10 mouse cellular contexts compared by ENCODE assay signal in genomic region chr9:115096481-115096880, GRCm38 (mm10).
A peak's percentile ranks its signal among the peaks of the same experiment; 100 is the strongest.
DNase-seq lines count a peak whose midpoint lies in the region; ATAC-seq lines count a peak whose summit lies in the region.
"Had no signal": no experiment of that assay in that cellular context is flagged by ENCODE, and none has a peak within 500 bp of the region (broad histone marks: within the 10 kb centered on the region; RNA-seq: fewer than 3 reads in every experiment).

No protein-coding gene starts in this region.

- H3K9ac ChIP-seq in limb, embryonic 11.5 days (ENCODE audit: low read length) = no peak overlapping the region
- H3K9ac ChIP-seq in embryonic facial prominence, embryonic 15.5 days = no peak overlapping the region
- H3K9ac ChIP-seq in hindbrain, embryonic 14.5 days = no peak overlapping the region
- no peak overlapping the region for H3K9ac ChIP-seq in neural tube, embryonic 13.5 days
- H3K9ac ChIP-seq: embryonic facial prominence, embryonic 13.5 days had no signal

- H3K27ac ChIP-seq in limb, embryonic 11.5 days (replicated peaks; ENCODE audit: low read depth, low read length) = no peak overlapping the region
- H3K27ac ChIP-seq in limb, embryonic 10.5 days = no peak overlapping the region
- no peak overlapping the region for H3K27ac ChIP-seq in embryonic facial prominence, embryonic 15.5 days (replicated peaks)
- H3K27ac ChIP-seq in hindbrain, embryonic 14.5 days = peak overlapping the region; percentile 77
- H3K27ac ChIP-seq in neural tube, embryonic 13.5 days (replicated peaks) = 0 out of 2 replicates have a peak overlapping the region, but pooled peaks have one; percentile 23
- H3K27ac ChIP-seq: embryonic facial prominence, embryonic 13.5 days had no signal

- no peak overlapping the region for H3K4me3 ChIP-seq in limb, embryonic 11.5 days (ENCODE audit: low read depth, low read length)
- no peak overlapping the region for H3K4me3 ChIP-seq in limb, embryonic 10.5 days
- no peak overlapping the region for H3K4me3 ChIP-seq in embryonic facial prominence, embryonic 15.5 days (replicated peaks)
- no peak overlapping the region for H3K4me3 ChIP-seq in hindbrain, embryonic 14.5 days (replicated peaks; ENCODE audit: low read length)
- no peak overlapping the region for H3K4me3 ChIP-seq in neural tube, embryonic 13.5 days
- H3K4me3 ChIP-seq: embryonic facial prominence, embryonic 13.5 days had no signal

- no peaks in the 10 kb centered on the region for H3K4me1 ChIP-seq in limb, embryonic 11.5 days (ENCODE audit: control insufficient read depth, insufficient read depth, low read length)
- peaks cover 6% of the 10 kb centered on the region; the same call in 1 of the 2 replicates for H3K4me1 ChIP-seq in limb, embryonic 10.5 days
- H3K4me1 ChIP-seq in embryonic facial prominence, embryonic 15.5 days = no peaks in the 10 kb centered on the region
- H3K4me1 ChIP-seq in hindbrain, embryonic 14.5 days (replicated peaks; ENCODE audit: control insufficient read depth, insufficient read depth, low read length) = peaks cover 5% of the 10 kb centered on the region; the same call in 1 of the 2 replicates
- H3K4me1 ChIP-seq in neural tube, embryonic 13.5 days (replicated peaks) = peaks cover 11% of the 10 kb centered on the region; the same call in 1 of the 2 replicates
- H3K4me1 ChIP-seq: embryonic facial prominence, embryonic 13.5 days had no signal

- no peak for ATAC-seq in limb, embryonic 11.5 days (ENCODE audit: insufficient number of reproducible peaks, low FRiP score, low TSS enrichment, low read depth)
- 0 out of 2 replicates have a peak, but pooled peaks have one; percentile 56 for ATAC-seq in embryonic facial prominence, embryonic 15.5 days (ENCODE audit: insufficient number of reproducible peaks, low FRiP score, low TSS enrichment, low read depth)
- peak; percentile 79 for ATAC-seq in hindbrain, embryonic 14.5 days (ENCODE audit: low FRiP score)
- 0 out of 2 replicates have a peak, but pooled peaks have one; percentile 56 for ATAC-seq in neural tube, embryonic 13.5 days (ENCODE audit: low read depth)

- 61% methylated on average over 10 of the region's 10 CpGs for WGBS in limb, embryonic 11.5 days
- WGBS in limb, embryonic 10.5 days = 48% methylated on average over 10 of the region's 10 CpGs
- 54% methylated on average over 10 of the region's 10 CpGs for WGBS in embryonic facial prominence, embryonic 15.5 days
- WGBS in hindbrain, embryonic 14.5 days = 48% methylated on average over 10 of the region's 10 CpGs
- 42% methylated on average over 10 of the region's 10 CpGs for WGBS in neural tube, embryonic 13.5 days

- DNase-seq in limb, embryonic 11.5 days (ENCODE audit: low spot score) = peak; percentile 35
- no peak for DNase-seq in limb, embryonic 10.5 days (ENCODE audit: low spot score)
- DNase-seq in hindbrain, embryonic 14.5 days (ENCODE audit: low spot score) = peak; percentile 55
- DNase-seq in gastrocnemius, adult 18-20 months (ENCODE audit: low spot score) = no peak
- DNase-seq in ovary, postnatal 14 days (ENCODE audit: low spot score) = no peak
- DNase-seq: kidney, adult 18-20 months; thymus, postnatal 36 days had no signal

- no peaks in the 10 kb centered on the region for H3K36me3 ChIP-seq in limb, embryonic 11.5 days (ENCODE audit: control insufficient read depth, insufficient read depth, low read length)
- no peaks in the 10 kb centered on the region for H3K36me3 ChIP-seq in limb, embryonic 10.5 days
- H3K36me3 ChIP-seq in embryonic facial prominence, embryonic 15.5 days = no peaks in the 10 kb centered on the region
- no peaks in the 10 kb centered on the region for H3K36me3 ChIP-seq in hindbrain, embryonic 14.5 days (replicated peaks; ENCODE audit: control insufficient read depth, insufficient read depth)
- H3K36me3 ChIP-seq in neural tube, embryonic 13.5 days = no peaks in the 10 kb centered on the region
- H3K36me3 ChIP-seq: embryonic facial prominence, embryonic 13.5 days had no signal

- no peaks in the 10 kb centered on the region for H3K27me3 ChIP-seq in limb, embryonic 11.5 days (ENCODE audit: control insufficient read depth, insufficient read depth, low read length)
- H3K27me3 ChIP-seq in limb, embryonic 10.5 days (ENCODE audit: low read depth, poor library complexity, severe bottlenecking) = no peaks in the 10 kb centered on the region
- no peaks in the 10 kb centered on the region for H3K27me3 ChIP-seq in embryonic facial prominence, embryonic 15.5 days
- no peaks in the 10 kb centered on the region for H3K27me3 ChIP-seq in hindbrain, embryonic 14.5 days (ENCODE audit: control insufficient read depth, insufficient read depth, low read length)
- H3K27me3 ChIP-seq in neural tube, embryonic 13.5 days = no peaks in the 10 kb centered on the region
- H3K27me3 ChIP-seq: embryonic facial prominence, embryonic 13.5 days had no signal

- H3K9me3 ChIP-seq in limb, embryonic 11.5 days (ENCODE audit: control insufficient read depth, low read length) = no peaks in the 10 kb centered on the region
- no peaks in the 10 kb centered on the region for H3K9me3 ChIP-seq in limb, embryonic 10.5 days (replicated peaks)
- no peaks in the 10 kb centered on the region for H3K9me3 ChIP-seq in embryonic facial prominence, embryonic 15.5 days (replicated peaks)
- H3K9me3 ChIP-seq in hindbrain, embryonic 14.5 days (ENCODE audit: control insufficient read depth, low read length) = peaks cover 7% of the 10 kb centered on the region; the same call in 1 of the 2 replicates
- peaks cover 7% of the 10 kb centered on the region for H3K9me3 ChIP-seq in neural tube, embryonic 13.5 days

- no peak overlapping the region for H3K4me2 ChIP-seq in limb, embryonic 11.5 days (ENCODE audit: low read depth, severe bottlenecking)
- H3K4me2 ChIP-seq in embryonic facial prominence, embryonic 15.5 days (replicated peaks) = no peak overlapping the region
- peak overlapping the region; percentile 25 for H3K4me2 ChIP-seq in hindbrain, embryonic 14.5 days (replicated peaks)
- H3K4me2 ChIP-seq in neural tube, embryonic 13.5 days = peak overlapping the region; percentile 26
- H3K4me2 ChIP-seq: embryonic facial prominence, embryonic 13.5 days had no signal

Comparison
In these comparisons a context has a peak if more than half of its experiments do, and no peak if none do; other contexts are left out.
1. DNase-seq: peak in limb, embryonic 11.5 days (single experiment) and hindbrain, embryonic 14.5 days (single experiment); none in limb, embryonic 10.5 days (single experiment), gastrocnemius, adult 18-20 months (single experiment) and ovary, postnatal 14 days (single experiment).
2. H3K27ac ChIP-seq: peak in hindbrain, embryonic 14.5 days (single experiment) and neural tube, embryonic 13.5 days (single experiment); none in limb, embryonic 11.5 days (single experiment), limb, embryonic 10.5 days (single experiment) and embryonic facial prominence, embryonic 15.5 days (single experiment).
3. H3K4me2 ChIP-seq: peak in hindbrain, embryonic 14.5 days (single experiment) and neural tube, embryonic 13.5 days (single experiment); none in limb, embryonic 11.5 days (single experiment) and embryonic facial prominence, embryonic 15.5 days (single experiment).